Mouse (Mus musculus) urinary bladder, postnatal 10 days (tissue): Measurements from ENCODE around the gene 0610037L13Rik.

Experiments
- DNase-seq: peaks from one replicate; pipeline ENCODE4 v3.0.0; 2022; ENCODE audit warnings: low spot score

Gene 0610037L13Rik

DNA sequence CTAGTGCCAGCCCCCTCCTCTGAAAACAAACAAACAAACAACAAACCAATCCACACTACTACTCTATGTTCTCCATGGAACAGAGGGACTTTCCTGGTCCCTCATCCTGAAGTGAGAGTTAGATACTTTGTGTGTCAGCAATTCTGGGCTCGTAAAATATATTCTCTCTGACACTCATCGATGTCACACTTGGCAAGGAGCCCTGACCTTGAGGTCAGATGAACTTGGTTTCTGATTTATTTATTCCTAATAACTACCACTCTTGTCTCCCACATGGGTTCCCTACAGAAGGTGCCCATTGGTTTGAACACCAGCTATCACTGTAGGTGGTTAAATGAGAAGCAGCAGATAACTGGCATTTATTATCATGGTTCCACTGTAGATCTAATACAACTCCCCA, 30.7 kb downstream of the 0610037L13Rik start:
- DNase-seq, result no peak

DNA sequence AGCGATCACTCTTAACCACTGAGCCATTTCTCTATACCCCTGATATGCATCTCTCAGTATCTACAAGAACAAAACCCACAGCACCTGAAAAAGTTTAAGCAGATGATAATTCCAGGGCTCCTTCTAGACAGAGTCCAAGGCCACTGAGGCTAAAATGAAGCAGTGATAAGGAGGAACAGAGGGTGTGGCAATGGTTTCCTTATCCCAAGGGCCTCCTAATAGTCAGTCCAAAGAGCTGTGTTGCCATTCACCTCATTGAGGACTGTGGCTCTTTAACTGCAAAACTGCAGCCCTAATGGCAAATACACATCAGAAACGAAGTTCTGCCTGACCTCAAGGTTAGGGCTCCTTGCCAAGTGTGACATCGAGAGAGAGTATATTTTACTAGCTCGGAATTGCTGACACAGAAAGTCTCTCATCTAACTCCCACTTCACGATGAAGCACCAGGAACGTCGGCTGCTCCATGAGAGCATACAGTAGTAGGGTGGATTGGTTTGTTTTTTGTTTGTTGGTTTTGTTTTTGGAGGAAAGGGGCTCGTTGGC, 31.6 kb downstream of the 0610037L13Rik start:
- no peak for DNase-seq

DNA sequence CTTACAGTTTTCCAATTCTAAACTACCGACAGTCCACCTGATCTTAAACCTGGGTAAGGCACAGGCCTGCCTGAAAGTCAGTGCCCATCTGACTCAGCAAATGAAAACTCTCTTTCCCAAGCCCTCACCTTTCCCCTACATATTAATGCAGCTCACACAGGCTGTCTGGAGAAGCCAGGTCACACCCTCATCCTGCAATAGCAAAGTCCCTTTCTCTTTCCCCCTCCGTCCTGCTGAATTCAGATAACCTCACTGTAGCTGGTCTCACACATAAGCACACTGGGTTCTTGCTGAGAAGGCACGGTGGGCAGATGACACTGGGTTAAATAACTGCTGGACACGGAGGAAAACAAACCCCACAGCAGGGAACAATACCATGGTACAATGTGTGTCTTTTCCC, 32.3 kb downstream of the 0610037L13Rik start:
- DNase-seq, result no peak

DNA sequence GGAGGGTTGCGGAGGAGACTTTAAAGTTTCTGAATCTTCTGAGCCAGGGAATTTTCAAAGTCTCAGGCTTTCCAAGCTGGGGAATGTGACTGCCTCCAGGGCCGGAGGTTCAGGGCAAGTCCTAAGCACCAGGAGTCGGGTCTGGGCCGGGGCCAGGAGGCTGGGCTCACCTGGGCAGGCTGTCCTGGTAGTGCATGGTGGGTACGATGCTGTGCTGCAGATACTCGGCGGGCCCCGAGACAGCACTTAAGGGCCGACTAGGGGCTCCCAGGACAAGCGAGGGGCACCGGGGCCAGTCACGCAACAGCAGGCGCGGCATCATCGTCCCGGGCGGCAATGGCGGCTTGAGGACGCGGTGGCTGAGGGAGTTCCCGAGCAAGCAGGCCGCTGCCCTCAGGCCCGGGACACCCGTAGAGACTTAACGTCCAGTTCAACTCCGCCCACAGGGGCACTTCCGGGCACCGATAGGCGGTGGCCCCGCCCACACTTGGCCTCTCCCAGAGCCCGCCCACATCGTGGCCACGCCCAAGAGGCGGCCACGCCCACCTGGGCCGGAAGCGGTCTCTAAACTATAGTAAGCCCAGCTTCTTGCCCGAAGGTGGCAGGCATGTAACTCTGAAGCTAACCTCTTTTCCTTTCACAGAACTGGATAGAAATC, 33.7 kb downstream of the 0610037L13Rik start, which contains the start of gene Cpt2:
Cpt2 (minus strand) TSS at position 466 of the 658 bp plus-strand sequence.
- DNase-seq, result peak; percentile 79

DNA sequence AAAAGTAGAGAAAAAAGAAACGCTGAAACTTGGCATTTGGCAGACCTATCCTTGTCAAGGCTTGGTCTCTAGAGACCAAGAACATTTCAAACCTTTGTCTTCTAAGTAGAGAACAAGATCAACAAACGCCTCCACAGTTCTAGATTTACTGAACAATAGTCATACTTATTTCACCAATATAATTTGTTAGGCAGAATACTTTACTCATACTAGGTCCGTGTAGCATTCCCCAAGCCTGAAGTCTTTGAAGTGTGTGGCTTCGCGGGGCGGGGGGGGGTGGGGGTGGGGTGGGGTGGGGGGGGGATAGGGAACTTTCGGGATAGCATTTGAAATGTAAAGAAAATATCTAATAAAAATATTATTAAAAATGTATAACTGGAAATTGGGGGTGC, 34.2 kb downstream of the 0610037L13Rik start:
- DNase-seq, result no peak

DNA sequence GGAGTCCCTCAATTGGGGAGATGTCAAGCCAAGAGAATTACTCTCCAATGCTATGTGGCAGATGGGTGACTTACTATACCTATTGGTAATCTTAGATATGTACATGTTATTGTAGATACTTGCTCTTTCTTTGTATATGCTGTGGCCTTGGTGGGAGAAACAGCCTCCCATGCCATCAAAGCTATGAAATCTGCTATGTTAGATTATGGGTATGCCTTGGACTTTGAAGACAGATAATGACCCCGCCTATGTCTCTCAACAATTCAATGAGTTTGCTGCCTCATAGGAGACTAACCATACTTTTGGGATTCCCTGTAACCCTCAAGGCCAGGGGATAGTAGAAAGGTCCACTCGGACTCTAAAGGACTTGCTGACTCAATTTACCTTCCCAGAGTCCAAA, 38.7 kb downstream of the 0610037L13Rik start:
- DNase-seq, result no peak

DNA sequence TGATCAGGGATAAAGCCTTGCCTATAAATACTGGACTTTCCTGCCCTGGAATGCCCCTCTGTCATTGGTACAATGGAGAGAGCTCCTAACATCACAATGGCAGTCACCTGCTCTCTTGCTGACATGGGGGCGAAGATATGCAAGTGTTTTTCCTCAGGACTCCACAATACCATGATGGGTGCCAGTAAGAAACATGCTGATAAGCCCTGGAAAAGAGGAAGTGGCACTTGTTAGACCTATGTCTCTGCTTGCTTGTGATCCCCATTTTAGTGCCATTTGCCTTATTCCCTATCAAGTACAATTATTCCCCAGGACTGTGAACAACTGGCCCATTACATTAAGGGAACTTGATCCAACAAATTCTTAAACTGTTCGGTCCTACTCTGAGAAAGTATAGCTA, 39.1 kb downstream of the 0610037L13Rik start:
- DNase-seq, result no peak

DNA sequence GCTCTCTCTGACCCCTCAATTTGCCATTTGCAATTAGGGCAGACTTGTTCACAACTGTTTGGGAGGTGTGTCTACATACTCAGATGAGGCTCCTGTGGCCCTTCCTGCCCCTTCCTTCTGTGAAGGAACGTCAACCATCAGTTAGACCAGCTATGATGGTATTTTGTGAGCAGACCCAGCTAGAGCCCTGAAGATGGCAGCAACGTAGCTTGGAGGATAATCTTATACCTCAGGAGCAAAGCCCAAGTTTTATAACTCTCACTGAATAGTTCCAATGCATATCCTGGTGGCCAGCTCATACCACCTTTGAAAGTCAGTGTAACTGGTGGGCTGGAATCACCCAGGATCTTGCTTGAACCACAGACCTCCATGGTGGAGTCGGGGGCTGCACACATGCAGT, 41.8 kb downstream of the 0610037L13Rik start:
- no peak for DNase-seq

DNA sequence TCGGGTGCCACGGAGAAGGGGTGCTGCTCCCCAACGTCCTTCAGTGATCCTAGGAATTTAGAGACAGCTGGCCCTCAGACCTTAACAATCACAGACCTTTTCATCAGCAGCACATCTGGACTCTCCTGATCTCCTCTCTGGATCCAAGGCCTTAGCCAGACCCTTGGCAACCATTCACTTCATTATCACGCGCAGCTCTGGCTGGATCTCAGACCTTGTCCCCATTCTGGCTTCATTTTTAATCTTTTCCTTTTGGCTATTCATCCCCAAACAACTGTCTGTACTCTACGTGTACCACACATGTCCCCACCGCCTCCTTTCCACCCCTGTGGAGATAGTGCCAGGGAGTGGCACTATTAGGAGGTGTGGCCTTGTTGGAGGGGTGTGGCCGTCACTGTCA, 43.6 kb downstream of the 0610037L13Rik start:
- no peak for DNase-seq

DNA sequence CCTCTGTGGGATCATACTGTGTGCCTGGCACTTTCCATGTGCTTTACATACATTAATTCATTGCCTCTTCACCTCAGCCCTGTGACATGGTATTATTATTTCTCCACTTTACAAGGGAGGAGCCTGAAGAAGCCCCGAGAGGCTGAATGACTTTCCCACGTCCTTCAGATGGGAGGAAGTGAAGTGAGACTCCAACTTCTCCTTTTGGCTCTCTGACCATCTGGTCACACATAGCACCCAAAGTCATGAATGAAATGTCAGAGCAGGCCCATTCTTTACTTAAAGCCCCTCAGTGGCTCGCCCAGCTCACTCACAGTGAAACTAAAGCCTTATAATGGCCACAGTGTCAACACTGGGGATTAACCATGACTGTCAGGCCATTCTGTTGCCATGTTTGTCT, 45.6 kb downstream of the 0610037L13Rik start:
- no peak for DNase-seq

DNA sequence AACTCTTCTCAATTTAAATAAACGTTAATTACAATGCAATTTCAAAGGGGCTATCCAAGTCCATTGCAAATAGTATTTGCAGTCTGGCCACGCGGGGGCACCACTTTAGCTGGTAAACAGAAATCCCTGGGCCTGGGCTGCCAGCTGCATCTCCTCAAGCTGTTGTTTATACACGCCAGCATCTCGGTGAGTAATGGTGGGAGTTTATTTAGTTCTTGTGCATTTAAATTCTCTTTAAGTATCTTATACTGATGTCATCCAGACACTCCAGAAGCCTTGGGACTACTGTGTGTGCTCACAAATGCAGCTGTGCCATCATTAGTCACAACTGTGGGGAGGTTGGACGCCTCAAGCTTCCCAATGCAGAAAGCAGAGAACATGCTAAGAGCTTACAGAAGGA, 47.7 kb downstream of the 0610037L13Rik start:
- no peak for DNase-seq

DNA sequence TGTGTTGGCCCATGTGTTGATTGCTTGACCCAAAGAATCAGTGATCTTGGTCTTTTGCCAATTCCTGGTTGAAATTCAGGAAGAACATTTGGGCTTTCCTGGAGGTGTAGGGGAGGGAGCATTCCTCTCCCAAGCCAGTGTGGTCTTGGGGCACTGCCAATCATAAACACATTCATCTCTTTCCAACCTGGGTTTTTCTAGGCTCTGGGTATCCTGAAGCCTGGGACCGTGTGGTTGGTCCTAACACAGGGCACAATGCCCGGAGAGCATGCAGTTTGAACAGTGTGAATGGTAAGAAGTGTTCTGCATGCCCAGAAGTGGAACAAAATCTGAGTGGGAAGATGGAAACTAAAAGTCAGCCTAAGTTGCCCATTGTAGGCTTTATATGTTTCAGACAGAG, 48.5 kb downstream of the 0610037L13Rik start:
- DNase-seq, result no peak

DNA sequence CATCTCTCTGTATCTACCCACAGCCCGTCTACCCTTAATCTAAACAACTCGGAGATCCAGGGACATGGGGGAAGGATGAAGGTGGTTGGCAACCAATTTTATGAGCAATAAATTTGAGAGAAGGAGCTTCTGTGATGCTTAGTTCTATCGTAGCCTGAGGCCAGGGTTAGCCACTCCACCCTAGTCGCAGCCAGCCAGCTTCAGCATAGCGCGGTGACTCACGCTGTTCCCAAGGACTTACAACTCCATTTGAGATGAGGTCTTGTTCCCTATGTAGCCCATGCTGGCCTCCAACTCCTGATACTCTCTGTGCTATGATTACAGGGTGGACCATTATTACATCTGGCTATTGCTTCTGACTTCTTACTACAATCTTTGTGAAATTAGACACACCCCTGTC, 53.1 kb downstream of the 0610037L13Rik start:
- no peak for DNase-seq

DNA sequence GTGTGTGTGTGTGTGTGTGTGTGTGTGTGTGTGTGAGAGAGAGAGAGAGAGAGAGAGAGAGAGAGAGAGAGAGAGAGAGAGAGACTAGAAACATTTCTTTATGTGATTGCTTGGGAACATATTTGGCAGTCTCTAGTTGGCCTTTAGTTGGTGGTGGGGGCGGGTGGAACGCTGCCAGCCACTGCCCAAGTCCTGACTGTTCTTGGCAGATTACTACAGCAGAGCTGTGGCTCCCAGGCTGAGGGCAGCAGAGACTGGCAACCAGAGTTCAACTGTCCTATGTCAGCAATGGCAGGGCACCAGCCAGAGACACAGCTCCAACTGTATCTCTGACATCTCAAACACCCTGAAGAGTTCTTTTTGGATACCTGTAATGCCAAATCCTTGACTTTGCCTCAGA, 54.5 kb downstream of the 0610037L13Rik start:
- no peak for DNase-seq
